Mouse (Mus musculus) liver, embryonic 14.5 days (tissue): ENCODE data around the gene Hist1h2af. TPM values are rescaled to one million over a fixed set of nuclear protein-coding genes. Genes with fewer than 3 reads are reported as not detected.
"Not testable (repeated sequence)": the region's sequence is repeated elsewhere in the genome, so short reads cannot be mapped to it uniquely, and the experiment has no call there.

Experiments
- ATAC-seq: fragments of 200-750 bp; cut with Nextera tagmentation; 2 replicates; pipeline ENCODE4 v1.8.0; 2017; ENCODE audit warnings: moderate number of reproducible peaks, mild to moderate bottlenecking, moderate library complexity; ENCODE audit not compliant: insufficient read depth
- DNase-seq, 3 experiments: peaks; one replicate each; pipeline ENCODE4 v3.0.0-alpha.2; 2012 to 2013; ENCODE audit warnings: low read depth in 3 of 3, low spot score in 3 of 3
- H3K27ac ChIP-seq: fragments of 300-500 bp; sonication (generic); 2 replicates; pipeline ENCODE4 v1.5.1; 2014; ENCODE audit warnings: moderate library complexity, mild to moderate bottlenecking, control low read depth, inconsistent platforms
- H3K27me3 ChIP-seq: fragments of 300-500 bp; sonication (generic); 2 replicates; pipeline ENCODE4 v1.6.1; 2014; ENCODE audit warnings: mild to moderate bottlenecking, low read length, moderate library complexity; ENCODE audit not compliant: control insufficient read depth, insufficient read depth
- H3K36me3 ChIP-seq: fragments of 300-500 bp; sonication (generic); replicated peaks from 2 replicates; pipeline ENCODE4 v1.6.1; 2014; ENCODE audit warnings: low read depth; ENCODE audit not compliant: control insufficient read depth, insufficient read depth
- H3K4me1 ChIP-seq, 2 experiments: fragments of 200-500 bp in 1 of 2; fragments of 300-500 bp in 1 of 2; sonication (generic) in 1 of 2; replicated peaks; 2 replicates each; pipeline ENCODE4 v1.6.1; 2012 to 2014; ENCODE audit warnings: antibody characterized with exemption in 1 of 2, inconsistent platforms in 1 of 2, low read length in 1 of 2; ENCODE audit not compliant: control insufficient read depth in 2 of 2, insufficient read depth in 2 of 2
- H3K4me2 ChIP-seq: fragments of 300-500 bp; sonication (generic); 2 replicates; pipeline ENCODE4 v1.6.1; 2014; ENCODE audit warnings: low read depth, mild to moderate bottlenecking, control low read depth, moderate library complexity
- H3K4me3 ChIP-seq, 2 experiments: fragments of 200-500 bp in 1 of 2; fragments of 300-500 bp in 1 of 2; sonication (generic) in 1 of 2; 2 replicates each; pipeline ENCODE4 v1.5.1; 2012 to 2014; ENCODE audit warnings: low read depth in 2 of 2, low read length in 2 of 2, mild to moderate bottlenecking in 2 of 2, control low read depth in 1 of 2, inconsistent platforms in 1 of 2, moderate library complexity in 1 of 2; ENCODE audit not compliant: insufficient read depth in 1 of 2
- H3K9ac ChIP-seq: fragments of 300-500 bp; sonication (generic); replicated peaks from 2 replicates; pipeline ENCODE4 v1.6.1; 2014; ENCODE audit warnings: mild to moderate bottlenecking, control low read depth, moderate library complexity
- H3K9me3 ChIP-seq: fragments of 300-500 bp; sonication (generic); 2 replicates; pipeline ENCODE4 v1.6.1; 2016; ENCODE audit warnings: low read length, mixed read lengths; ENCODE audit not compliant: control insufficient read depth
- CTCF ChIP-seq: IDR thresholded peaks from 2 replicates; pipeline ENCODE4 v1.5.1; 2016; ENCODE audit warnings: antibody characterized with exemption, low read depth, control low read depth
- EP300 ChIP-seq: IDR thresholded peaks from 2 replicates; pipeline ENCODE4 v1.6.1; 2016; ENCODE audit warnings: antibody characterized with exemption, low read depth
- WGBS: fragments of 180-500 bp; shearing (Covaris S2); extraction: QIAGEN DNeasy Blood & Tissue Kit; methylation state at CpG from one replicate; pipeline ENCODE4 v1.1.7; 2014; ENCODE audit not compliant: insufficient replicate concordance; 5-methylcytosine and 5-hydroxymethylcytosine counted together
- polyA plus RNA-seq, 2 experiments: library from polyadenylated mRNA; depleted of rRNA in 1 of 2; stranded (reverse) in 1 of 2; unstranded in 1 of 2; fragments of >200 nt; fragmentation: Nextera tagmentation in 1 of 2; extraction: Ambion mirVana in 1 of 2; gene quantifications; 2 replicates each; pipeline versions ENCODE4 v1.2.1 to v1.2.3; 2012 to 2014

Gene Hist1h2af
- polyA plus RNA-seq, 2 experiments: 14.2 to 375 TPM

DNA sequence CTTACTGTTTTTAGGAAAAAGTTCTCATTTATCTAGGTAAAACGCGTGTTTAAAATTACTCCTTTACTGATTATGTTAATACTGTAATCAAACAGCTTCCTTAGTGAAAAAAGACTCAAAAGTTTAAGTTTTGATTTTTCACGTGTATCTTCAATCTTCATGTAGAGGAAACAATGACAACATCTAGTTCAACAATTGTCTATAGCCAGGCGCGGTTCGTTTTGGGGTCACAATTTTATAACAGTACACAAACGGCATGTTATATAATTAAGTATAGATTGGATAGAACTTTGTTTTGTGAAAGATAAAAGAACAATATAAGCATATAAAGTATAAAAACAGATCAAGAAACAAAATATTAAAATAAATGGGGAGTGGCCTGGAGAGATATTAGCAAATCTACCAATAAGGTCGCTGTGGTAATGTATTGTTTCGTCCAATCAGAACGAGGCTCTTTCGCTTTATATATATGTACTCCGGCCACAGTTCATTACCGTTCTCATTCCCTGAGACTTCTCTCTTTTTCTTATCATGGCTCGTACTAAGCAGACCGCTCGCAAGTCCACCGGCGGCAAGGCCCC is 41.7 kb downstream of the Hist1h2af start, which contains the start of gene Hist1h3d:
Hist1h3d (plus strand) TSS at position 493 of the 581 bp plus-strand sequence.
- ATAC-seq: peak; percentile 26
- Histone ChIP-seq H3K36me3 (no peaks in the 10 kb centered on the region), H3K4me3 (peak within 1 kb of the TSS; percentile 65 to 69), H3K4me1 (peaks cover 12 to 14% of the 10 kb centered on the region in 2 experiments; a peak in 3 of 4 replicates), H3K9ac (peak within 1 kb of the TSS; percentile 99), H3K27ac (peak within 1 kb of the TSS; percentile 98), H3K9me3 (no peaks in the 10 kb centered on the region), H3K4me2 (peak within 1 kb of the TSS; percentile 96), H3K27me3 (no peaks in the 10 kb centered on the region)
- TF ChIP-seq EP300 (peak; percentile 68), CTCF (no peak)
- DNase-seq: peak; percentile 89 to 91 (median 91)
- WGBS: under 1% methylated on average over 18 of the region's 18 CpGs

DNA sequence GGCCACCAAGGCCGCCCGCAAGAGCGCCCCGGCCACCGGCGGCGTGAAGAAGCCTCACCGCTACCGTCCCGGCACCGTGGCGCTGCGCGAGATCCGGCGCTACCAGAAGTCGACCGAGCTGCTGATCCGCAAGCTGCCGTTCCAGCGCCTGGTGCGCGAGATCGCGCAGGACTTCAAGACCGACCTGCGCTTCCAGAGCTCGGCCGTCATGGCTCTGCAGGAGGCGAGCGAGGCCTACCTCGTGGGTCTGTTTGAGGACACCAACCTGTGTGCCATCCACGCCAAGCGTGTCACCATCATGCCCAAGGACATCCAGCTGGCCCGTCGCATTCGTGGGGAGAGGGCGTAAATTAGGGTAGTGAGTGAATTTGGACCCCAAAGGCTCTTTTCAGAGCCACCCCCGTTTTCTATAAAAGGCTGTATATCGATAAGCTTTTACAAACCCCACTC is 42.2 kb downstream of the Hist1h2af start:
- not testable (repeated sequence) for DNase-seq

GRCm38 (mm10) chr13:23576351-23576881 is 42.7 kb downstream of the Hist1h2af start:
- ATAC-seq: no peak

More for the DNA sequence above, 42.2 kb downstream of the Hist1h2af start:
- H3K4me3 ChIP-seq: peak overlapping the region; percentile 65 to 69
- H3K27ac ChIP-seq: peak overlapping the region; percentile 98
- H3K4me1 ChIP-seq: peaks cover 14 to 17% of the 10 kb centered on the region in 2 experiments; a peak in 3 of 4 replicates
- ATAC-seq, H3K36me3 ChIP-seq, H3K9me3 ChIP-seq, H3K27me3 ChIP-seq: not testable (repeated sequence)
- H3K9ac ChIP-seq: peak overlapping the region; percentile 99
- WGBS: 0% methylated on average over 15 of the region's 40 CpGs
- peak overlapping the region; percentile 96 for H3K4me2 ChIP-seq

DNA sequence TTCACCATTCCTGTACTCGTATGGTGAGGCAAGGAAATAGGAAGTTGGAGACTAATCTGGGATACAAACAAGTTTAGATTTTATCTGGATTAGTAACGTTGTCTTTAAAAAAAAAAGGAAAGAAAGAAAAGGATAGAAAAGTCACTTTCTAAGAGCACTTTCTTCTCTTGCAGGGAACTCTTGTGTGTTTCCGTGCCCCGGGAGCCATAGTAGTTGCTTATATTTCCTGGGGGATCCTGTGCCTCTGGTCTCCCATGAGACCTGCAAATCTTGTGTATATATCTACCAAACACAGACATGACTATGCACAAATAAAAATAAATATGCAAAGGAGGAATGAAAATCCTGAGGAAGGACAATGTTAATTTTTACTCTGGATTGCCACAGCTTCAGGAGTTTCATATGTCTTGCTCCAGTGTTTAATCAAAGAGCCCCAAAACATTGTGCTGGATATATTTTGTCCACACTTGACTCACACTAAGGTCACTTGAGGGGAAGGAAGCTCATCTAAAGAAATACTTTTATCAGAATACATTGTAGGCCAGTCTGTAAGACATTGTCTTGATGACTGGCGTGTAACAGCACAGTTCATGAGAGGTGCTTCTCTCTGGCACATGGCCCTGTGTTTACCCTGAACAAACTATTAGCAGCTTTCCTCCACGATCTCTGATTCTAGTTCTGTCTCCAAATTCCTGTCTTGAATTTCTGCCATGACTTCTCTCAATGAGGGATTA is 43.4 kb downstream of the Hist1h2af start:
- no peak for DNase-seq
- H3K9ac ChIP-seq: peak overlapping the region; percentile 99
- H3K4me1 ChIP-seq: peaks cover 18 to 21% of the 10 kb centered on the region in 2 experiments
- WGBS: 35% methylated on average over 6 of the region's 6 CpGs
- H3K27me3 ChIP-seq: no peaks in the 10 kb centered on the region
- peak overlapping the region; percentile 98 for H3K27ac ChIP-seq
- no peaks in the 10 kb centered on the region for H3K36me3 ChIP-seq
- no peaks in the 10 kb centered on the region for H3K9me3 ChIP-seq
- no peak for ATAC-seq
- peak overlapping the region; percentile 96 for H3K4me2 ChIP-seq
- H3K4me3 ChIP-seq: peak overlapping the region; percentile 65 to 69
- no peak for TF ChIP-seq EP300
- TF ChIP-seq CTCF: no peak

More at GRCm38 (mm10) chr13:23576351-23576881, 42.7 kb downstream of the Hist1h2af start:
- WGBS: 4% methylated on average over 7 of the region's 7 CpGs
- peaks cover 18% of the 10 kb centered on the region in 2 experiments for H3K4me1 ChIP-seq
- H3K9me3 ChIP-seq: no peaks in the 10 kb centered on the region
- H3K4me3 ChIP-seq: peak overlapping the region; percentile 65 to 69
- no peaks in the 10 kb centered on the region for H3K27me3 ChIP-seq
- DNase-seq: no peak
- H3K4me2 ChIP-seq: peak overlapping the region; percentile 96
- no peaks in the 10 kb centered on the region for H3K36me3 ChIP-seq
- TF ChIP-seq EP300: no peak; the same call in 1 of the 2 replicates
- TF ChIP-seq CTCF: no peak
- H3K27ac ChIP-seq: peak overlapping the region; percentile 98
- peak overlapping the region; percentile 99 for H3K9ac ChIP-seq

- Histone ChIP-seq H3K9ac (peak overlapping the region; percentile 57), H3K36me3 (no peaks in the 10 kb centered on the region), H3K4me3 (peak overlapping the region in 1 of 2 experiments; percentile 8; a peak in 2 of 4 replicates), H3K9me3 (no peaks in the 10 kb centered on the region), H3K4me1 (peaks cover 22 to 23% of the 10 kb centered on the region in 2 experiments), H3K27me3 (no peaks in the 10 kb centered on the region), H3K4me2 (peak overlapping the region; percentile 96), H3K27ac (peak overlapping the region; percentile 98)
- DNase-seq: no peak
- ATAC-seq: no peak
- 81% methylated on average over 1 of the region's 1 CpGs for WGBS
- TF ChIP-seq CTCF (no peak), EP300 (no peak)
Observed at GRCm38 (mm10) chr13:23577835-23578234, 44.1 kb downstream of the Hist1h2af start.
